Mouse (Mus musculus): ENCODE results near the gene Klf15.

The Klf15 gene

DNA sequence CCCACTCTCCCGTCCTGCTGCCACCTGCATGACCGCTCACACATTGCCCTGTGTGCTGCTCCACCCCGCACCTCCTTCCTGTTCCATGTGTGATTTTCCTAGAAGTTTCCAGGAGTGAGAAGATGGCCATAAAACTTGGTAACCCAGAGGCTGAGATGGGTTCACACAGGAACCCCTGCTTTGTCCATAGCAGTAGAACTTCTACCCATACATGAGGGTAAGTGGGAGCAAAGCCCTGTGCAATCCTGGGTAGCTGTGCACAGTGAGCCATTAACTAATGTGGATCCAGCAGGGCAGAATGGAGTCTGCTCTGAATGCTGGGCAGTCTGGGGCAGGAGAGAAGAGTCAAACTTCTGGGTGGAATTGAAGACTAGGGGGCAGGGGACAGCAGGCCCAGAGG lies 32.2 kb downstream of the Klf15 start:
- no peak for DNase-seq

- DNase-seq = peak; percentile 16
Measured at GRCm38 (mm10) chr6:90495282-90495912, 33.0 kb downstream of the Klf15 start.

DNA sequence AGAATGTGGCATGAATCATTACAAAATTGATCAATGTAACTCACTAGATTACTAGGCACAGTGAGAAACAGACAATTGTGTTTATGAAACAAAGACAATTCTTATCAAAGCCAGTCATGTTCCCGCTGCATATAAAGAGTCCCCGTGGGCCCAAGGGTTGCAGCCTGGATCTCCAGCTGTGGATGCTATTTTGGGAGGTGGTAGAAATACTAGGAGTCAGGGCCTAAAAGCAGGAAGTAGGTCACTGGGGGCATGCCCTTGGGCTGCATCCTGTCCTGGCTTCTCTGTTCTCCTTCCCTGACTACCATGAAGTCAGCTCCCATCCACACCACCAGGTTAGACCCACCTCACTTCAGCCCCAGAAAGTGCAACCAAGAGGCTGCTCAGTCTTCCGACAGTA lies 33.8 kb downstream of the Klf15 start:
- DNase-seq = no peak

GRCm38 (mm10) chr6:90499509-90499908 lies 37.1 kb downstream of the Klf15 start:
- no peak for DNase-seq

- no peak for DNase-seq
Measured at GRCm38 (mm10) chr6:90501222-90501940, 39.0 kb downstream of the Klf15 start.

GRCm38 (mm10) chr6:90505906-90506305 lies 43.5 kb downstream of the Klf15 start:
- no peak for DNase-seq

- no peak for DNase-seq
Measured at GRCm38 (mm10) chr6:90506673-90507311, 44.4 kb downstream of the Klf15 start.

GRCm38 (mm10) chr6:90507443-90507842 lies 45.1 kb downstream of the Klf15 start:
- no peak for DNase-seq

GRCm38 (mm10) chr6:90508197-90508624 lies 45.8 kb downstream of the Klf15 start:
- DNase-seq = no peak

GRCm38 (mm10) chr6:90509085-90509484 lies 46.7 kb downstream of the Klf15 start:
- no peak for DNase-seq

DNA sequence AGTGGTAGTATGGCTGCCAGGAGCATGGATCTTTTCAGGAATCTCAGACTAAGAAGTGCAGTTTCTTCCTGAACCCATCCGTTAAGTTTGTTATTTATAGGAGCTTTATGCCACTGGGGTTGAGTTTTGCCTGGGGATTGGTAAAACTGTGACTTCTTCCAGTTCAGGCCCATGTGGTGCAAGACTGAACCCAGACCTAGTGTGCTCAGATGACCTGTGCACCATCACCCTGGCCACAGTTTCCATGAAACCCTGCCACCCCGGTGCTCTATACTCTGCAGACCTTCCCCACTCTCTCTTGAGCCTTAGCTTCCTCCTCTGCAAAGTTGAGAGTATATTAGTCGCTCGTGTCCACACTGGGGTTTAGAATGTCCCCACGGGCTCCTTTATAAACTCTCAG lies 50.0 kb downstream of the Klf15 start:
- DNase-seq = no peak

DNA sequence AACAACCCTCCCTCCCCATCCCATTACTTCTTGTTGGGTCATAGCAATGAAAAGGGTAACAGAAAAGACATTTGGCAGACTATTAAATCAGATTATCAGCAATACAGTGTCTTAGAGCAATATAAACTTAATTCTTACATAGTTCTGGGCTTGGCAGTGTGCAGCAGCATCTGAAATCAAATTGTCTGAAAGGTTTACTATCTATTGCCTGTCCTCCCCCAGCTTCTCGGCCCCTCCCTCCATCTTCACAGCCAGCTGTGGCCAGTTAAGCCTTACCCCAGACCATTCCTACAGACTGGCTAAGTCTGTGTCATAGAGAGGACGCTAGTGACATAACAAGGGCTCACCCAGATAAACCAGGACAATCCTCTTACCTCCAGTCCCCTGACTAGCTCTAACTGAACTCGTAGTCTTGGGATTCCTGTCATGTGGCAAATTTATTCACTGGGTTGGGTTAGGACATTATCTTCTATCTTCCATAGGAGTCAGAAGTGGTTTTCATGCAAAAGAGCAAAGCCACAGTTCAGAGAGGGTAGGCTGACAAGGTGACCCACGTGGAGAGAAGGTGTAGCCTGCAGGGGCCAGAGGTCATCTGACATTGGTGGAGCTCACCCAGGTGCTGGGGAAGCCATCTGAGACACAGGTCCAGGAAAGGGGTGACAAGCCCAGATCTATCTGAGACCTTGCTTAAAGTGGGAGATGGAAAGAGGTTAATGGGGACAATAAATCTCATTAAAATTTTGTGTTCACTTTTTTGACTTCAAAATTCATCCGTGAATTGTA lies 50.9 kb downstream of the Klf15 start:
- DNase-seq = no peak

- no peak for DNase-seq
Measured at GRCm38 (mm10) chr6:90514369-90514768, 52.0 kb downstream of the Klf15 start.

GRCm38 (mm10) chr6:90514883-90515405 lies 52.6 kb downstream of the Klf15 start:
- peak; percentile 82 for DNase-seq

DNA sequence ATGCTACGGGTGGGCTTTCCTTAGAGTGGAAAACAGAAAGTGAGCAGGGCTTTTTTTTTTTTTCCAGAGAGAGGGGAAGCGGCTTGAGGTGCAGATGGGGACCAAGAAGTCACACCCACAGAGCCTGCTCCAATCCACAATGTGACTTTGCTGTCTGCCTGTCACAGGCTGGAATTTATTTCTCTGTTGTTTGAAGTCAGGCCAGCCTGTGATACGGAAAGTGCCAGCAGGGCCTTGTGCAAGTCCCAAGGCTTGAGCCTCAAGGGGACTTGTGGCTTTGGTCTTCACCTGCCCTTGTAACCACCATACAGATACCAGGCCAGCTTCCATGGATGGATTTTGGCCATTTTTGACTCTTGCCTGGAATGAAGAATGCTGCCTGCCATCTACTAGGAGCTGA lies 56.5 kb downstream of the Klf15 start:
- no peak for DNase-seq

DNA sequence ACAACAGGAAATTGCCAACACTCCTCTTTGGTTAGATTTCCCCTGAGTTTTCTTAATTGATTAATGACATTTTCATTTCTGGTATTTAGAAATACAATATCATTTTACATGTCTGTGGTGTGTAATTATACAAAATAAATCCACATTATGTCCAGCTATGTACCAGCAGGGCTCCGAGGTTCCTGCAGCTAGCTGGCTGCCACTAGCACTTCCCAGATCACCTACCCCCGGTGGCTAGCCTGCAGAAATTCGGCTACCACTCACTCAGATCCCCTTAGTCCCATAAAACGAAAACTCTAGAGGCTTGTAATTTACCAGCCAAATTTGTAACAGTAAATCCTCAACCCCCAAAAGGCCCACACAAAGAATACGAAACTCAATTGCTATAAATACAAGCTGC lies 57.0 kb downstream of the Klf15 start:
- no peak for DNase-seq
